Mouse (Mus musculus) bone marrow macrophage, adult 2 months (primary cell): ENCODE results near the gene Gm20441.

Experiments used
- CTCF ChIP-seq: IDR thresholded peaks from 2 replicates; pipeline ENCODE4 v1.5.1; 2012; ENCODE audit warnings: low read depth, mild to moderate bottlenecking, low read length, moderate library complexity
- POLR2A ChIP-seq: IDR thresholded peaks from 2 replicates; pipeline ENCODE4 v1.6.1; 2012; ENCODE audit warnings: mild to moderate bottlenecking, low read depth, low read length, borderline replicate concordance

DNA sequence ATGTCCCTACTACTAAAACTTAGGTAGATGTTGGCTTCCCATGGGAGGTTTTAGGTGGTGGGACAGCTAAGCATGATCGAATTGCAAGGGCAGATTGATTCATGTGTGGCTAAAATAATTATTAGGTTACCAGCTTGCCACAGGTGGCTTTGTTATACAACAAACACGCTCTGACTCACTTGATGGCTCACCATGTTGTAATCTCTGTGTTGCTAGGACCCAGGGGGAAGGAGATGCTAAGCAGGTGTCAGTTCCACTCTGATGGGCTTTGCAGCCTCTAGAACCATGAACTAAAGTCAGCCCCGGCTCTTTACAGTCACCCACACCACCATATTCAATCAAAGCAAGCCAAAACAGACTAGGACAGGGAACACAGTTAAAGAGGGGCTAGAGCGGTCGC lies 39.1 kb upstream of the Gm20441 start:
- TF ChIP-seq CTCF (no peak), POLR2A (no peak)
